Mouse (Mus musculus) R1 (cell line): ENCODE results near the gene M6pr.

ENCODE experiments used
- DNase-seq: peaks from one replicate; pipeline ENCODE4 v3.0.0-alpha.2; 2018; ENCODE audit warnings: low read depth, low spot score

The M6pr gene

DNA sequence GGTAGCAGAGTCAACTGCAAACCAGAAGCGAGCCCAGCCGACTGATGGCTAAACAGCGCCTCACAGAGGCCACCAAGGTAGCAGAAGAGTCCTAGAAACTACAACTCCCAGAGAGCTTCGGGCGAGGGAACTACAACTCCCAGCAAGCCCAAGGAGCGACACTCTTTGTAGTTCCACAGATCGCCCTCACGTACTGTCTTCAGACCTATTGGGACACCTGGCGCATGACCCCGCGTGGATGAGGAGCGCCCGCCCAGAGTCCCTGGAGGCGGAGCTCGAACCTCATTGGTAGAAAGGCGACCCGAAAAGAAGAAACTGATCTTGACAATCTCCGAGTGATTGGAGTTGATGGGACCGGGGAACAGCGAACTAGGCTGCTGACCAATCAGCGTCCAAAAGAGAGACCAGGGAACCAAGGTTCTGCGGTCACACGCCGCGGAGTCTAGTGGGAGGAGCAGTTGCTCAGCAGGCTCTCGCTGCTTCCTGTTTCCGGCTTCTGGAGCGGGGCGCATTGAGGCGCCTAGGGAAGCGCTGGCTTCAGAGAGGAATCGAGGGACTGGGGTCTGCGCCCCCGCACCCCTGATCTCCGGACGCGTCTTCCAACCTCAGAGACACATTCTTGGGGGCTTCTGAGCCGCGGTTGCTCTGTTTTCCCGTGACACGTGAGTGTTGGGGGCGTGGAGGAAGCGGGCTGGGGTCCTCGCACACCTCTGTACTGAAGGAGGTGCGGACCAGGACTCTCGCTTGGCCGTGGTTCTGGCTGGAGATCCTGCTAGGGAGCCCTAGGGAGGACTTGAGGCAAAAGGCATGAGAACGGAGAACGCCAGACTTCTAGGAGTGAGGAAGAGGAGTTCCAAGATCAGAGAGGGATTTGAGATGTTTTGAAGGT is at the start of gene M6pr:
Gene M6pr (plus strand): TSS at position 216 of the 889 bp plus-strand sequence.
- DNase-seq, result peak; percentile 100

DNA sequence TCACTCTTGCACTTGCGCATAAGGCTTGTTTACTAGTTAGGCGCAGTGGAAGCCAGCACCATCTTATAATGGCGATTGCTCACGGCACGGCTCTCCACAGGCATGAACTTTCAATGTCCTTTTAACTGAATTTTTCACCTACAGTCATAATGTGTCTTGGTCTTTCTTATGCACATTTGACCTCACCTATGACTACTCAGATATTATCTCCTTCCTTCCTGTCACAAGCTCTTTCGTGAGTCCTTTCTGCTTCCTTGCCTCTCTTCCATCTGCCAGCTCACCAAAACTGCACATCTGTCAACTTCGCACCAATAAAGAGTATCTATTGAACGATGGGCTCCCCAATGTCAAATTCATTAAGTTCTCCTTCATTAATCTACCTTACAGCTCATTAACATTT is 46.0 kb upstream of the M6pr start:
- DNase-seq, result no peak

DNA sequence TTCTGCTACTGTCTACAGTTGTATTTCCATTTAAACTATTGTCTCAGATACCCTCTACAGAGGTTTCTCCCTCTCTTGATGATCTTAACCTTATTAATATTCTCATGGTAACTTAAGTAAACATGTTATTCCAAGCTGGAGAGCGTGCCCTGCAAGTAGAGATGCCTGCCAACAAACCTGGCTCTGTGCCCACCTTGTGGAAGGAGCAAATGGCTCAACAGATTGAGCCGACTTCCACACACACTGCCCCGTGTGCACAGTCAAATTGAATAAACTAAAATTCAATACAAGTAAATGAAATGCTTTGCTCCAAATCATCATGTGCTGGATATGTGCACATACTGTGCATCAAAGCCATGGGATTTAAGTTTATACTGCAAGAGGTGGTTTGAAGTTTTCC is 40.0 kb upstream of the M6pr start:
- no peak for DNase-seq

DNA sequence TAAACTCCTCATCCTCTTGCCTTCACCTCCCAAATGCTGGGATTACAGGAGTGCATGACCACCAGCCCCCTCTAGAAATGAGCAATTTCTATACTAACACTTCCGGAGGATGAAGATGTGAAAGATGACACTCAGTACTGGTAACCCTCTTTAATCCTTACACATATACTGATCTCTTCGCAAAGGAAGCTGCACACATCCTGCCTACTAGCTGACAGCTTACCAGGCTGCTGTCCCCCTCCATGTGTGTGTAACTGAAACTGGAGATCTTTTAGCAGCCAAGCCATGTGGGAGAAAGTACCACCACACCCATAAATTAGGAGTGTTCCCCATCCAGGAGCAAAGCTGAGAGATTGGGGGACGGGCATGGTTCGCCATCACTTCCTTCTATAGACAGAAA is 39.4 kb upstream of the M6pr start:
- DNase-seq, result no peak

DNA sequence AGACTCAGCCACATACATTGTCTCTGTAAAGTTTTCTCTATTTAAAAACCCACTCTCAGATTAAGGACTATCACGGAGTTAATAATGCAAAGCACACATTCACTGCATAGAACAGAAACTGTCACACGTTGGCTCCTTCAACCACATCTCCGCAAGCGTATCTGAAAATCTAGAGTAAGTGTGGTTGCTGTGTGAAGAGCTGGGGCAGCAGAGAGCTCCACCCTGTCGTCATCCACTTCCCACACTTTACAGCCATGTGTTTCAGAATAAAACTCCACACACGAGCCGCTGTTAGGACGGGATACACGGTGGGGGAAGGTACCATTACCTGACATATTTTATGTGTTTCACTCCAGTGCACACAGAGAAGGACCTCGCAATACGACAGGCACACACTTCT is 38.4 kb upstream of the M6pr start:
- DNase-seq, result no peak

DNA sequence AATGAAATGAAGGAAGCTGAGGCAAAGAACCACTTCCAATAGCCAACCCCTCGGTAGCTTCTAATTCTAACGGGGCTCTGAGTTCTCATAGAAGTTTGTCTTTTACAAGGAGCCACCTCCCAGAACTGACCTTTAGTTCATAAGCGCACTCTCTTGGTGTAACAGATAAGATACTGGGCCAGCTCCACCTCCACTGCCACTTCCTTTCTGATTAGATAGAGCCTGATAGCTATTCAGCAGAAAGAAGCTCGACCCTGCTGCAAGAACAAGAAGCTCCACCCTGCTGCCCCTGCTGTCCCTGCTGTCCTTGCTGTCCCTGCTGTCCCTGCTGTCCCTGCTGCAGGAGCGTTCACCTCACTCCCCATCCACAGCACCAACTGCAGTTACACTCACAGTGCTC is 34.0 kb upstream of the M6pr start:
- DNase-seq, result no peak

DNA sequence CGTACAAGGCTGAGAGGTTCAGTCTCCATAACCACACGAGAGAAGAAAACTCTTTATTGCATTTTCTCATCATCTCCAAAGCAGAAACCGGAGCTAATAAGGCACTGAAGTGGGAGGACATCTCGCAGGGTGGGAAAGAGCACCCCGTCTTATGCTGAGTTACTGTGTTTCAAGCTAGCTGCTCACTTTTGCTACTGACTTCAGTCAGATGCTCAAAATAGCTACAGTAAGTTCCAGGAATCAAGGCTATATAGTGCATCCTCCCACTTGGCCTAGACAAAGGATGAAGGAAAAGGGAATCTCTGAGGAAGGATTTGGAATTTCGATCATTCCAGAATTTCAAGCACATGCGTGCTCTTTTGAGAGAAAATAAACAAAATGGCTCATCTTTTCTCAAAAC is 32.0 kb upstream of the M6pr start:
- DNase-seq, result no peak

DNA sequence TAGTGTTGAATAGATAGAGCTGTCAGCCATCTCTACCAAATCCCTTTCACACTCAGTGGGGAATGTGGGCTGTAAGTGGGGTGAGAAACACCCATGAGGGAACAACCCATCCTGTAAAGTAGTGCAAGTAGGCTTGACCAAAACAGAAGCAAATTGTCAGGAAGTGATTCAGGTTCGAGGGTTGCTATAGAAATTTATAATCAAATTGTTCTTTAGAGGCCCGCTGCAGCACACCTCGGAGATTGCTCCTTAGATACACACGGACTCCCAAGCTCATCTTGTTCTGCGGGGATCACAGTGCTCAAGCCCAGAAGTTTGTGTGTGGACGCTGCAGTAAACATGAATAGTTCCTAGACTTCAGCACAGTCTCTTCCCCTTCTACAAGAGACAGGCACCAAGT is 25.7 kb upstream of the M6pr start, which contains the start of gene Klrg1:
Gene Klrg1 (minus strand): TSS at position 101 of the 400 bp plus-strand sequence.
- no peak for DNase-seq

DNA sequence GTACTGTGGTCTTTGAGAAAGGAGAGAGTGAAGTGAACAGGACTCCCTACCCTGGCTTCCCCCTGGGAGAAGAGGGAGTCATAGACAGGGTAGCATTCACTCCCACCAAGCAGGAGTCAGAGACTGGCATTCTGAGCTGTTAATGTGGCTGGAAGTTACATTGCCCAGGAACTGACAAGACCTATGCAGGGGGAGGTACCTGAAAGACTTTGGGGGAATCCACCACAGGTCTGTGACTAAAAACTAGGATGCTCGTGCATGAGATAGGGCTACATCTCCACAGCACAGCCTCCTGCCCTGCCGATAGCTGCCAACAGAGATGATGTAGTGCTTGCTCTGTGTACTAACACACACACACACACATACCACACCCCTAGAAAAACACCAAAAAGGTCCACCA is 25.1 kb upstream of the M6pr start:
- no peak for DNase-seq

DNA sequence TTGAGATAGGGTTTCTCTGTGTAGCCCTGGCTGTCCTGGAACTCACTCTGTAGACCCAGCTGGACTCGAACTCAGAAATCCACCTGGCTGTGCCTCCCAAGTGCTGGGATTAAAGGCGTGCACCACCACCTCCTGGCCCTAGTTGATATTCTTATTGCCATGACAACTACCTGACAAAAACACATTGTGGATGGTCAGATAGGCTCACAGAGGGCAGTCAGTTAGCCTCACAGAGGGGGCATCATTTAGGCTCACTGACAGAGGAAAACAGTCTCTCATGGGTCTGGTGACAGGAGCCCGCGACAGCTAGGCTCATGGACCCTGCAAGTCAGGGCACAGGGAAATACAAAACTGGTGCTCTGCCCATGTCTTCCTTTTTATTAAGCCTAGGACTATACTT is 24.2 kb upstream of the M6pr start:
- DNase-seq, result no peak

DNA sequence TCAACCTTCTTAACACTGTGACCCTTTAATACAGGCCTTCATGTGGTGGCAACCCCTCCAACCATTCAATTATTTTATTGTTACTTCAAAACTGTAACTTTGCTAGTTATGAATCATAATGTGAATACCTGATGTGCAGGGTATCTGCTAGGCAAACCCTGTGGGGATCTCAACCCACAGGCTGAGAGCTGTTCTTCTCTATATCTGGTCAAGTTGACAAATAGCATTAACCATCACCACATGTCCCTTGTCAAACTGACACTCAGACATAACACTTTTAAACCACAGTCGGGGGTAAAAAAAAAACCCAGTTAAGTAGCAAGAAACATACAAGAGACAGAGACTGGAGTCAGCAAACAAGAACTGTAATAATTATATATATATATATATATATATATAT is 23.7 kb upstream of the M6pr start:
- no peak for DNase-seq

DNA sequence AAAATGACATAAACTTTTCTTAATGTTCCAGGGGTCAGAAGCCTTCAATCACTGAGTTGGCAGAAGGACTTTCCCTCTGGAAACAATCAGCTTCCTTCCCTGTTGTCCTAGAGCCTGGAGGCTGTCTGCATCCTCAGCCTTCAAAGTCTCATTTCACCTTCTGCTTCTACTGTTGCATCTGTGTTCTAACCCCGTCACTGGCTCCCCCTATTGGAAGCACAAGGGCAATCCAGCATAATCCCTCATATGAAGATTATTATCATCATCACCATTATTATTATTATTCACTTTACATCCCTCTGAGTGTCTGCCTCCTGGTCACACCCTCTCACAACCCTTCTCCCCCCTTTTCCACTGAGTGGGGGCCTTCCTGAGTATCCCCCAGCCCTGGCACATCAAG is 20.3 kb upstream of the M6pr start:
- DNase-seq, result no peak

DNA sequence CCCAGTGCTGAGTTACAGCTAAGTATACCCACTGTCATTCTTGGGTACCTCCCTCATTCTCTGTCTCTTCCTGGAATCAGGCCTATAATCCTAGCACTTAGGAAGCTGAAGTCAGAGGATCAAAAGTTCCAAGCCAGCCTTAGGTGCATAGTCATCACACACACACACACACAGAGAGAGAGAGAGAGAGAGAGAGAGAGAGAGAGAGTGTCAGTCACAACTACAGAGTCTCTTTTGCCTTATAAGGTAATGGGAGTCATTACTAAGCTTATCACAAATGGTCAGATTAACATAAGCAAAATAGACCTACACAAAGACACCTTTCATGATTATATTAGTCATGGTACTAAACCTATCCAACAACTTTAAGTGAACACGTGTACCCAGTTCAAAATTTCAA is 19.2 kb upstream of the M6pr start:
- no peak for DNase-seq

DNA sequence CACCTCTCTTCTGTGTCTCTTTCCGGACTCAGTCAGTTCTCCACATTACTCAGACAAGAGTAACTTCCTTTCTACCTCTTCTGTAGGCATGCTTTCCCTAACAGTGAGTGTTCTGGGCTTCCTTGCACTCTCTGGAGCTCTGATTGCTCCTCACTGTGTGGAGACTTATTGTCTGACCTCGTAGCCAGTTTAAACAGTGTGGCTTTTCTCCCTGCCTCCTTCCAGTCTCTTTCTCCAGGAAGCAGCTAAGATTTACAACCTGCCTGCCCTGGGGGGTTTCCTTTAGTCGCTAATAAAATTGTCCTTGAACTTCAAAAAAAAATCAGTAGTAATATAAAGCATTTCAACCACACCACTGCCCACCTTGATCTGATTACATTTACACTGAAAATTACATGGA is 18.3 kb upstream of the M6pr start:
- no peak for DNase-seq

DNA sequence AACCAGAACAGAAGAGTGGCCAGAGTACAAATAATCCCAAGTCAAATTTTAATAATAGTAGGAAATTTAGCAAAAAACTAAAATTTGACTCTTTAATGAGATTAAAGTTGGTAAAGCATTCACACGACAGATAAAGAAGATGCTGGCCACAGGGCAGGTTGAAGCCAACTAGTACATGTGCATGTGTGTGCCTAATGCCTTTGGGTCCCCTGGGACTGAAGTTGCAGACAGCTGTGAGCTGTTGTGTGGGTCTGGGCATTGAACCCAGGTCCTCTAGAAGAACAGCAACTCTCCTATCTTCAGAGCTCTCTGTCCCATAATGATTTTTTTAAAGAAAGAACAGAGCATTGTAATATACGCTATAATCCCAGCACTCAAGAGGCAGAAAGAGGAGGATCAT is 17.3 kb upstream of the M6pr start:
- no peak for DNase-seq

DNA sequence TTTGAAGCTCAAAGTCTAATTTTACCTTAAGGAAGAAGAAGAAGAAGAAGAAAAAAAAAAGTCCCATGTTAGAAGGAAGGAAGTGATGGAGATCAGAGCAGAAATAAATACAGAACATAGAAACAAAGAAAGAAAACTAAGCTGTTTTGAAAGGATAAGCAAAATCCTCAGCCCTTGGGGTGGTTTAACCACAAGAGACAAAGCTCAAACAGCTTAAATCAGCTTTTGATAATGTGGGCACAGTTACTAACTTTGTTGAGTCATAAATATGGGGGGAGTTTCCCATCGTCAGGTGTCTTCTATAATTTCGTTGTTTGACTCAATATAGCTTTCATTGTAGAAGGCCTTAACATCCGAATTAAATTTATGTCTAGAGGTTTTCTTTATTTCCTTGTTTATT is 16.8 kb upstream of the M6pr start:
- no peak for DNase-seq

DNA sequence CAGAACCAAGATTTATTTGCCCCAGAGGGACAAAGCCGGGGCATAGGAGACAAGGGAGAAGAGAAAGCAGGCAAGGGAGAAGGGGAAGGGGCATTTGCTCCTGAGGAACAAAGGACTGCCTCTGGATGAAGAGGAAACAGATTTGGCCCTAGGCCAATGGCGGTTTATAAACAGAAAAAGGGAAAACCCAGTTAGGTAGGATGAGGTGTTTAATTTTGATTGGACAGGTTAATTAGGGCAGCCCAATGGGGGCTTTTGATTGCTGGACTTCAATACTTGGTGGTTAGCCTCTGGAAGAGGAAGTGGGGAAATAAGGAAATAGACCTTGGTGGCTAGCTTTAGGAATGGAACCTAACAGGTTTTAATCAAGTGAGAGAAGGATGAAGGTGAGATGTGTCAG is 16.3 kb upstream of the M6pr start:
- DNase-seq, result no peak

DNA sequence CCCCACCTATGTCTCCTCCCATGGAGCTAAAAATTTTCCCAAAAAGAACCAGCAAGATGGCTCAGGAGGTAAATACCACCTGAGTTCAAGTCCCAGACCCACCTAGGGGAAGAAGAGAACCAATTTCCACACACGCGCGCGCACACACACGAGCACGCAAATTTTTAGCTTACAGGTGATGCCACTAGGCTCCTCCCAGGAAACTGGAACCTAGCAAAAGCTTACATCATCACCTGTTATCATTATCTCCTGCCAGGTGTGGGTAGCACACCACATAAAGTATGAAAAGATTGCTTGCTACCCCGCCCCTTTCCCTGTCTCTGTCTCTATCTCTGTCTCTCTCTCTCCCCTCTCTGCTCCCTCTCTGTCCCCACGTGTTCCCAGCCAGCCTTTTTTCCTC is 15.4 kb upstream of the M6pr start:
- no peak for DNase-seq

DNA sequence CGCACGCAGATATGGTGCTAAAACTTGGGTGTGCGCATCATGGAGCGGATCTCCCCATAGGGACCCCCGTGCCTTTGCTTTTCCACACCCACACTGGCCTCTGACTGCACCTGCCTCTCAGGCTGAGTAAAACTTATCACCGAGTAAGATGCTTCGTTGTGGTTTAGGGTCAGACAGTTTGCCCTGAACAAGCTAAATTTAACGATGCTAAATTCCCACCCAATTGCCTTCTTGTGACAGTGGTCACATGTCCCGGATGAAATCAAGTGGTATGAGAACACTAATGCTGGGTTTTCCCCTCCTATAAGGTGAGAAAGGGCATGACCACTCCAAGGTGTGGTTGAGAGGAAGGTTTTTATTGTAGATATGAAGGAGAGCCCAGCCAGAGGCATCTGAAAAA is 14.7 kb upstream of the M6pr start:
- no peak for DNase-seq

DNA sequence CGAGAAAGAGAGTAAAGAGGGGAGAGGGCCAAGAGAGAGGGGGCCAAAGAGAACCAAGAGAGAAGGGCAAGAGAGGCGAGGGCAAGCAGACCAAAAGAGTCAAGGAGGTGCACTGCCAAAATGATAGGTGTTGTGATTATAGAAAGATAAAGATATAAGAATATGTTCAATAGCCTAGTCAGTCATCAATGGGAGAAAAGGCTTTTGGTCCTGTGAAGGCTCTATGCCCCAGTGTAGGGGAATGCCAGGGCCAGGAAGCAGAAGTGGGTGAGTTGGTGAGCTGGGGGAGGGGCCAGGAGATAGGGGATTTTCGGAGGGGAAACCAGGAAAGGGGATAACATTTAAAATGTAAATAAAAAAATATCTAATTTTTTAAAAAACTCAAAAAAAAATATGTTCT is 14.2 kb upstream of the M6pr start:
- DNase-seq, result no peak

DNA sequence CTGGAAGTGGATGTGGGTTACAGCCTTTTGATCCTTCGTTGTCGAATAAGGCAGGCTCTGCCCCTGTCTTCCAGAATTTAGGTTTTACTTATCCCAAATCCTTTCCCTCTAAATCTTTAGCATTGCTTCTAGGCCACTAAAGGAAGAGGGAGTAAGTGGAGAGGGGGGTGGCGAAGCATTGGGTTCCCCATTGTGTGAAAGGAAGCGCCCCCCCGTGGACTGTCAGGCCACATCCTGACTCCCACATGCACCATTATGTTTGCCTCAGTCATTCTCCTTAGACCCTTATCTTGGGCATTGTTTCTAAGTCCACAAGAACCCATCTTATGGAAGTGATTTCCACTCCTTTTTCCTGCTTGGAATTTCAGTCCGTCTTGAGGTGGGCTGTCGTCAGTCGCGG is 13.3 kb upstream of the M6pr start:
- DNase-seq, result no peak

DNA sequence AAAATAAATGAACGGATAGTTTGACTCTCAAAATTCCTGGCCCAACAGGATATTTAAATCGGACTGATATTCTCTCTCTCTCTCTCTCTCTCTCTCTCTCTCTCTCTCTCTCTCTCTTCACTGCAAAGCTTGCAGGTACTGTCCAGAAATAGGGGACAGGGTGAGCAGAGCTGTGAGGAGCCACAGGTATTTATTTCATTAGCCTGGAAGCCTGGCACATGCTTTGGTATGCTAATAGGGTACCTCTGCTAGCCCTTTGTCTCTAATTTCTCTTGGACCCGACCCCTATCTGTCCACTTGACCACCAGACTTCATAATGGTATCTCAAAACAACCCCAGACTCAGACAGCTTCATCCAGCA is 11.6 kb upstream of the M6pr start:
- DNase-seq, result no peak

DNA sequence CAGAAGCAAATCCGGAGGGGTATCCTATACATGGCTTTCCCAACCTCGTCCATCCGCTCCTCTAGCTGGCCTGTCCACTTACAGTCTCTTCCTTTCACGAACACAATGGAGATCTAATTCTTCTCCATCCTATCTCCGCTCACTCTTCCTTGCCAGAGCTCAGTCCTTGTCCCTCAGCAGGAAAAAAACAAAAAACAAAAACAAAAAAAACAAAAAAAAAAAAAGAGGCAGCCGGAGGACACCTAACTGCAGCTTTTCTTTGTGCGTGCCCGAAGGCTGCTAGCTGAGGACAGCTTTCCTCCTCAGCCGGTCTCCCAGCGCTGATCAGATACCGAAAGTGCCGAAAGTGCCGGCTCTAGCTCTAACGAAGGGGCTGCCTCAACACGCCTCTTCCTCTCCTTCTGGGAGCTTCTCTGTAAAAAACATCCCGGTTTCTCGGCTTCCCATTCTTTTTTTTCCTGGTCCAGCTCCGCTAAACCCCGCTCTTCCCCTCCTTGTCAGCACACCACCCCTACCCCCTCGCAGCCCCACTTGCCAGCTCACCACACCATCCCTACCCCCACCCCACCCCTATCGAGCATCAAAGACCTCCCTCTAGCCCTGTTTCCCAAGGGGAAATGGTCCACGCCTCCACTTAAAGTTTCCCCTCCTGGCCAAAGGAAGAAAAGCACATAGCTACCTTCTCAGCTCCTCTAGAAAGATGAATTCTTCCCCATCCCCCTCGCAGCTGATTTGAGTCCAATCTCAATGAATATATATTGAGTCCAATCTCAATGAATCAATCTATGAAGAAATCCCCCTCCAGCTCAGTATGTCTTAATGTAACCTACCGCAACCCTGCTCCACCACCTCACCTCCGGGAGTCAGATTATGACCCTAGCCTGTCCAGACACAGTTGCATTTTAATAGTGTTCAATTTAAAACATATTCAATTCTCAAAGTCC is 11.0 kb upstream of the M6pr start:
- peak; percentile 61 for DNase-seq
